Mouse (Mus musculus): ENCODE measurements around the gene Gpr173.
"Not testable (repeated sequence)": the region's sequence is repeated elsewhere in the genome, so short reads cannot be mapped to it uniquely, and the experiment has no call there.

Gpr173 gene

DNA sequence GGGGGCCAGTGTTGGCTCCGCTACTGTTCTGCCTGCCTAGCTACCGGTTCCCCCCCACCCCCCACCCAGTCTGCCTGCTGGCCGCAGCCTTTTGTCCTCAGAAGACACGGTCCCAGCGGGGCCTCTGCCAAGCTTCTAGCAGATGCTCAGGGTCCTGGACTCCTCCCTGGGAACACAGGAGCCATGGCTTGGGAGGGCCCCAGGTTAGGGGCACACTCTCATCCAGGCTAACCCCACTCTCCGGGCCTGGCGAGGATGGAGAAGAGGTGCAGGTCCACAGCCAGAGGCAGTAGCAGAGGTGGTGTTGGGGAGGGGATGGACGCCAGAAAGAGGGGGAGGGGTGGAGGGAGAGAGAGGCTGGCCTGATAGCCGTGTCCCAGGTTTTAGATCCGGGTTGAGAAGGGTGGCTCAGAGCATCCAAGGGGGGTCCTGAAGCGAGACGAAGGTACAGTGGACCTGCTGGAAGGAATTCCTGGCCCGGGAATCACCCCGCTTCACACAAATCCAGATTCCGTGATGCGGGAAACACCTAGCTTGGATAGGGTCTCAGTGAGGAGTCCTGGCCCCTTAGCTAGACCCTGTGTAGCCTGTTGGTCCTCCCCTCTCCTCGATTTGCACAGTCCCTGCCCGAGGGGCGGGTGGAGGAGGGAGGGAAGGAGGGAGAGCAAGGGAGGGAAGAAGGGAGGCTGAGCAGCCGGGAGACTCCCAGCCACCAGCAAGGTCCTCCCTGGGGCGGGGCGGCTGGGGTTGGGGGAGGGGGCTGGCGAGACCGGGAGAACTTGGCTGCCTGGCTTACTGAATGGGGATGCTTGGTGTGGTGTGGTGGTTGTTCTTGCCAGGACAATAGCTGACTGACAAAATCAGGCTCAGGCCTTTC lies at the start of gene Gpr173:
Gene Gpr173 (minus strand): TSS at position 308 of the 877 bp plus-strand sequence.
- in situ Hi-C loops (cut with MboI, MseI), result no loop called here

DNA sequence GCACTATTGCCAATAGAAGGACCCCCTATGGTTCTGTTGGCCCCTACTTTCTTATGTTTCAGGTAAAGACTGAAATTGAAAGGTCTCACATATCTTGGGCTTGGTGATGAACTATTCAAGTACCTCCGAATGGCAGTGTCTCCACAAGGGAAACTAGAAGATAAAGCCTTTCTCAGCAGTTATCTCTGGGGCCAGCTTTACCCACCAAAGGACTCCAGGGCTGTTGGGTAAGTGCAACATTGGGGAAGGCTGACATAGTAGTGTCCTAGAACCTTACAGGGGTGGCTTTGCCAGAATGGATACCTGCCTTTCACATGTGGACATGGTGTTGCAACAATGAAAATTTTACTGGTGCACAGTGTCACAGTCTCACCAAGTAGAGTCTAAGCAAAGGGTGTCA lies 34.7 kb upstream of the Gpr173 start:
- in situ Hi-C loops (cut with MboI, MseI), result no loop called here

GRCm38 (mm10) chrX:152400096-152400495 lies 31.6 kb upstream of the Gpr173 start:
- in situ Hi-C loops (cut with MboI, MseI), result no loop called here

GRCm38 (mm10) chrX:152368054-152368396 lies 479 bp downstream of the Gpr173 start:
- in situ Hi-C loops (cut with MboI, MseI), result no loop called here

DNA sequence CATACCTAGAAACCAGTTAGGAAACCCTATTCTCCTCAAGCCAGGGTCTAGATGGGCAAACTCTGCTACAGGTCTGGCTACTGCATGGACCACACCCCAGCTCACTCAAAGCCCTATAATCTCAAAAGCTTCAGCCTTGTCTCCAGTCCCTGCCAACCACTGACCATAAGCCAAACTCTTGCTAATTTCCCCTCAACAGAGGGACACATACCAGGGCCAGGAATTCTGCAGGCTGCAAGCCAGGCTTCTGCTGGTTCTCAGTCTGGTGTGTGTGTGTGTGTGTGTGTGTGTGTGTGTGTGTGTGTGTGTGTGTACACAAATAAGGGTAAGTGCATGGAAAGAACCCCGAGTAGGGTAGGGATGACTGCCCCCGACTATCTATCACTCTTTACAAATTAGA lies 2.1 kb downstream of the Gpr173 start:
- in situ Hi-C loops (cut with MboI, MseI), result no loop called here

DNA sequence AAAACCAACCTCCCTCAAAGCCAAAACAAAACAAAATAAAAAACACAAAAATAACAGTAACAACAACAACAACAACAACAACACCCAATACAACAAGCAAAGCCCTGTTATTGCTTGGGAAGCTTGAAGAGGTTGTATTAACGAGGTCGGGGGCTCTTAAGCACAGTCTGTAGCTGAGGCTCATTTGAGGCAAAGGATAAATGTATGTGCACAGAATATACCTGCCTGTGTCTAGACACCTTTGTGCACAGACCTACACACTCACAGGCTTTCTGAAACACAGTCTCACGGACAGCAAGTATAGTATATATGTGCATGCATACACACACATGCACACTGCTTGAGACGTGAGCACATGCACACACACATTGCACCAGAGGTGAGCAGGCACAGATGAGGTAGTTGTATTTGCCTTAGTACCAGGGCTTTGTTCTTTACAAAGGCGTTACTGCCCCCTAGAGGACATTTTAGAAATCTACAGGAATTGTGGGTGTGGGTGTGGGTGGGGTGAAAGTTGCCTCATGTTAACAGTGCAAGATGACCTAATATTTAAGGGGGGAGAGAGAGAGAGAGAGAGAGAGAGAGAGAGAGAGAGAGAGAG lies 15.9 kb downstream of the Gpr173 start:
- in situ Hi-C loops (cut with MboI, MseI), result no loop called here

- in situ Hi-C loops (cut with MboI, MseI), result no loop called here
Observed at GRCm38 (mm10) chrX:152347041-152347440, 21.5 kb downstream of the Gpr173 start.

DNA sequence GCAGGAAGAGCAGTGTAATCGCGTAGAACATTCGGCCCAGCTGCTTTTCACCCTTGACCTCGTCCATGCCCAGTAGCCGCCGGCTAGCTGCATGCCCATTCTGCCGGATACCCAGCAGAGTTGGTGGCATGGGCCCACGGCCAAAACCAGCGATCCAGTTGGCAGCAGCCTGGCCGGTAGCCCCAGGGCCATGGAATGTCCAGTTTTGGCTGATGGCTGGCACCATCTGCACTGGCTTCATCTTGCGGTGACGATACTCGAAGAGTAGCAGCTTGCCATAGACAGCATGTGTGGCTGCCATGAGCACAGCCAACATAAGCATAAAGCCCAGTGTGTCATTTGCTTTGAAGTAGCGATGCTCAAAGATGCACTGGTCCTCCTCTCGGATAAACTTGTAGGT lies 21.9 kb downstream of the Gpr173 start:
- in situ Hi-C loops (cut with MboI, MseI), result no loop called here

GRCm38 (mm10) chrX:152342903-152343302 lies 25.6 kb downstream of the Gpr173 start:
- in situ Hi-C loops (cut with MboI, MseI), result no loop called here

GRCm38 (mm10) chrX:152342358-152342901 lies 26.1 kb downstream of the Gpr173 start, which contains the start of gene Tspyl2:
Tspyl2 (minus strand) TSS chrX:152342425.
- in situ Hi-C loops (cut with MboI, MseI), result no loop called here

- in situ Hi-C loops (cut with MboI, MseI), result no loop called here
Observed at GRCm38 (mm10) chrX:152341496-152341895, 27.0 kb downstream of the Gpr173 start.

- in situ Hi-C loops (cut with MboI, MseI), result loop anchor here (5.0 kb wide), 1 partner anchor 94 kb away; no protein-coding TSS in a partner anchor
Observed at GRCm38 (mm10) chrX:152336546-152337332, 31.8 kb downstream of the Gpr173 start.

GRCm38 (mm10) chrX:152336123-152336522 lies 32.4 kb downstream of the Gpr173 start:
- in situ Hi-C loops (cut with MboI, MseI), result loop anchor here (5.0 kb wide), 1 partner anchor 94 kb away; no protein-coding TSS in a partner anchor

DNA sequence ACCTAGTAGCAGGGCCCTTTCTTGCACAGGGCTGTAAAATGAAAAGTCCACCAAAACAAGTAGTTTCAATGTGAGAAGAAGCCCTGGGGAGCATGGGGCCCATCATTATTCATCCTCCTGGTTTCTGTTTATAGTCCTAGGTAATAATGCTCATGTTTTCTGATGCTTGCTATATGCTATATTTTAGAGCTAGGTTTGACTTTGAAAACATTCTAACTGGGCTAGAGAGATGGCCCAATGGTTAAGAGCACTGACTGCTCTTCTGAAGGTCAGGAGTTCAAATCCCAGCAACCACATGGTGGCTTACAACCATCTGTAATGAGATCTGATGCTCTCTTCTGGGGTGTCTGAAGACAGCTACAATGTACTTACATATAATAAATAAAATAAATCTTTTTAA lies 39.1 kb downstream of the Gpr173 start:
- in situ Hi-C loops (cut with MboI, MseI), result not testable (repeated sequence)

DNA sequence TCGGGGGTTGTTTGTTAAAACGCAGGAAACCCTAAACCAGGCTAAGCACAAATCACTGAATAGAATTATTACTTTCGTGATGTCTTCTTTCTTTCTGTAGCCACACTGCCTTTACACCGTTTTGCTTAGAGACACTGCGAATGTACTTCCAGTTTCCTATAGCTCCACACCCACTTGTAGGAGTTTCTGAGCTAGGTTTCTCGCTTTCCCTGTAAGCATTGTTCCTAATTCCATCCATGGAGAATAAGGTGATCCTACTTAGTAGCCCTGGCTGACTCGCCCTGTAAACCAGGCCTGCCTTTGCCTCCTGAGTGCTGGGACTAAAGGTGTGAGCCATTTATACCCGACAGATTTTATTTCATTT lies 40.8 kb downstream of the Gpr173 start:
- in situ Hi-C loops (cut with MboI, MseI), result no loop called here

DNA sequence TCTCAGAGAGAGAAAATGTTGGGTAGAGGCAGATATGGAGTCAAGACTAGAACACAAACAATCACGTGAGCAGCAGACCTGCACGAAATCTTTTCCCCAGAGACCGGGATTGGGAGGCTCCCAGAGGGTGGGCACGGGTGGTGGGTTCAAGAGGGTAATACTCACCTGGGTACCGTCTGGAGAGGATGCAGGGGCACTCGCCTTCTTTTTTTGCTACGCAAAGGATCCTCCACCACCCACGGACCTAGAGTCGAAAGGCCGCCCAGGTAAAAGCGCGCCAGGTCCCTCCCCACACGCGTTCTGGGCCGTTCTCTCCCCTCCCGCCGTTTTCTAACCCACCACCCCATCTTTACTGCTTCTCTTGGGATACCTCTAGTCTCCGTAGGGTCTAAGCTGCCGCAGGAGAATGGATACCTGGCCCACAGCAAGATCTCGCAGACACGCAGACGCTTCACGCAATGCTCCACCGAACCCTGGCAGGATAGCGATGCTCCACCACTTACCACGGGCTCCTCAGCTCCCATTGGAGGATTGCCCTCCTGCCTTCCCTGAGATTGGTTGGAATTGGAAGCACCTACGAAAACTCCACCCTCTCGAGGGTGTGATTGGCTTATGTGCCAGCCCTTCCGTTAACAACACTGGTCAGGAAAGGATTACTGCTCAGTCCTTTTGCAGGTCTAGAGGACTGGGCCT lies 41.4 kb downstream of the Gpr173 start, which contains the start of gene Kantr:
Gene Kantr (minus strand): TSS at position 500 of the 693 bp plus-strand sequence.
- in situ Hi-C loops (cut with MboI, MseI), result no loop called here

- in situ Hi-C loops (cut with MboI, MseI), result no loop called here
Observed at GRCm38 (mm10) chrX:152323584-152323983, 44.9 kb downstream of the Gpr173 start.

DNA sequence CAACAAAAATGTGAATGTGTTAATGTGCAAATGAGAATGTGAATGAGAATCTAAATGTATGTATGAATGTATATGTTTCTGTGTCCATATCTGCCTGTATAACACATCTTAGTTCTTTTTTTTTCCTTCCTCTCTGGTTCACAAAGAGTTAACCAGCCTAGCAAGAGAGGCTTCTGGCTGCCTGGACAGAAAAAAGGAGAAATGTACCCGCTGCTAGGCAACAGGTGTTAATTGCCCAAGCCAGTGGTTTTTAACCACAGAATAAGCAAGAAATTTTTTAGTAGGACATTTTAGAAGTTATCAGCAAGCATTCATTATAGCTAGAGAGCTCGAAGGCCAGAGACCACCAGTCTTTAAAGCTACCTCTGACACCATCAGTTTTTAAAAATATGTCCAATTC lies 45.7 kb downstream of the Gpr173 start:
- in situ Hi-C loops (cut with MboI, MseI), result no loop called here

DNA sequence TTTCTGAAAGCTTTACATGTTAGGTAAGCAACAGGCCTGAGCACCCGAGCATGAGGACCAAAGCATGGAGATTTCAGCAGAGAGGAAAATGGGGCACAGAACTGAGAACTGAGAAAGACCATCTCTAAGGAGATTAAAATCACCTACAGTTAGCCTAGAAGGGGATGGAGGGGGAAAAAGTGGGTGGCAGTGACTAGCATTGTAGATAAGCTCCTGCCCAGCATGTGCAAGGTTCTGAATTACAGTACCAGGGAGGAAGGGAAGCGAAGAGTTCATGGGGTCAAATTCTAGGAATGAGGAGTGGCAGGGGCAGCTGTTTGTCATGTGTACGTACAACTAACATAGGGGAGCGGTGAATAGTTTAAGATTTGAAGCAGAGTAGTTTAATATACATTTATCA lies 48.0 kb downstream of the Gpr173 start:
- in situ Hi-C loops (cut with MboI, MseI), result no loop called here

GRCm38 (mm10) chrX:152307942-152308341 lies 60.6 kb downstream of the Gpr173 start:
- in situ Hi-C loops (cut with MboI, MseI), result no loop called here

GRCm38 (mm10) chrX:152307371-152307770 lies 61.1 kb downstream of the Gpr173 start:
- in situ Hi-C loops (cut with MboI, MseI), result no loop called here
